Mouse (Mus musculus) right cerebral cortex, postnatal 14 days (tissue): ENCODE results near the gene Kif5a.
A peak's percentile ranks its signal among the peaks of the same experiment; 100 is the strongest.

Source experiments
- DNase-seq: peaks from one replicate; pipeline ENCODE4 v3.0.0; 2022

Kif5a gene

DNA sequence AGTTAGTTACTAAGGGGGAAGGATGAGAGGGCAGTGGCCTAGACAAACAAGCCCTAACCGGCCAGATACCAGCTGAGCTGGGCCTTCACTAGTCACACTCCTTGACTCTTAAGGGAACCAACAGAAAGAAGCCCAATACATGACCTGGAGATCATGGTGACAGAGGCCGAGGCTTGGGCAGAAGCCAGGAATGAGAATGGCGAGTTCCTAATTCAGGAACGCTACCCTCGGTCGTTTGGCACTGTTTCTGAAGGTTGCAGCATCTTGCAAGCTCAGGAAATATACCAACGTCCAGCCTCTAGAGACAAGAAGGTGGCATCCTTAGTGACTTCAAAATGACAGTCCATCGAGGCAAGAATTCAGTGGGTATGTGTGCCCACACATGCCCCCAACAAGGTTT is 1.2 kb upstream of the Kif5a start:
- DNase-seq: no peak

DNA sequence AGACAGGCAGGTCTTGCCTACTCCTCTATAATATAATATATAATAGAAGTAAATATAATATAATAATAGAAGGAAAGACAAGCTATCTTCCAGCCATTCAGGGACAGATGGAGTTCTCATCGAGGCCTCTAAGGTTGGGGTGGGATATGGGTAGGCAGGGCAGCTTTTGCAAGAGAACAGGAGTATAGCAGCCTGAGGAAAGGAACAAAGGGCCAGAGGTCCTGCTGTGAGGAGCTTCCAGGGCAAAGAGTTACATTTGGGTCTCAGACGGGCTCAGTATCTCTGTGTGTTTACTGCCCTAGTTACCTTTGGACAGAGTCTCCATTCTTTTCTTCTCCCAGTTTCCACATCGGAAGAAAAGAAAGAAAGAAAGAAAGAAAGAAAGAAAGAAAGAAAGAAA is 483 bp upstream of the Kif5a start:
- no peak for DNase-seq

DNA sequence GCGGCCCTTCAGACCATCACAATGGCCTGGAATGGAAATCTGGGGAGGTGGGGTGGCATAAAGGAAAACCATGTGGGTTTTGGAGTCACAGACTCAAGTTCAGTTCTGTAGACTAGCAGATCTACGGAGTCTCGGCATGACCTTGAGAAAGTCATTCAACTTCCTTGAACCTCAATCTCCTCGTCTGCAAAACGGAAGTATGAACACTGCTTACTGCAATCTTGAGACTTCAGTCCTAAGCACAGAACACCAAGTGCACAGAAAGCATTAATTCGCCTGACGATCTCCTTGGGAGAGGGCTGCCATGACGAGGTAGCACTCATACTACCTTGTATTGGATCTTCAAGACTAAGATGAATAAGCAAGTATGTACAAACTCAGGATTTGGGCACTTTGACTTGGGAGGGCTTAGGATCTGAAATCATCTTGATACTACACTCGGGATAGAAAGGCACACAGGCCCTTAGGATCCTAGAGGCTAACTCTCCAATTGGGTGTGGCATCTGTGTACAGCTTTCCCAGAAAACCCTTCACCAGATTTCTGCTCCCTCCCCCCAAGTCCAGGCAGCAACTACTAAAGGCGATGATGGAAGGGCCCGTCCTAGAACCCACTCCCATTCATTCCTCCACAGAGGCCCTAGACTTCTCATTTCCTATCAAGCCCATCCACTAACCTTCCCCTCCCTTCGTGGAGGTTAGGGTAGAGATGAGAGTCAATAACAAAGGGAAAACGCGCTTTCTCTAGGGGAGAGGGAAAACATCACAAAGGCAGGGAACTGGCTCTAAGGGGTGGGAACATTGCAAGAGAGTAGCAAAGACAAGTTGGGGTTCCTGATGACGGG is 1.2 kb downstream of the Kif5a start:
- no peak for DNase-seq

DNA sequence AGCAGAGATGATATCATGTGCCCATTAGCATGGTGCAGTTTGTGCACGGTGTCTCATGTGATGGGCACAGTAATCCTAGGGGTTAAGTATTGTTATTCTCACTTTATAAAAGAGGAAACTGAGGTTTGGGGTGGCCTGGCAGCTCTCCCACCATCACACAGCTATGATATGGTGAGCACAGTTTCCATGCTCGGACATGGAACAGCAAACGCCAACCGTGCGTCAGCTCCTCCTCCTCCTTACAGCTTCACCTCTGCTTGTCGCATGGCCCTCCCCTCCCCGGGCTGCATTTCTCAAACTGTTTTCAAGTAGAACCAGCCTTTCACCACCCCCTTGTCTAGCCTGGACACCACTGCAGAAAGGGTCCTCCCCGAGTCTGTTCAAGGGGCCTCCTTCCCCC is 4.7 kb downstream of the Kif5a start:
- DNase-seq: no peak

DNA sequence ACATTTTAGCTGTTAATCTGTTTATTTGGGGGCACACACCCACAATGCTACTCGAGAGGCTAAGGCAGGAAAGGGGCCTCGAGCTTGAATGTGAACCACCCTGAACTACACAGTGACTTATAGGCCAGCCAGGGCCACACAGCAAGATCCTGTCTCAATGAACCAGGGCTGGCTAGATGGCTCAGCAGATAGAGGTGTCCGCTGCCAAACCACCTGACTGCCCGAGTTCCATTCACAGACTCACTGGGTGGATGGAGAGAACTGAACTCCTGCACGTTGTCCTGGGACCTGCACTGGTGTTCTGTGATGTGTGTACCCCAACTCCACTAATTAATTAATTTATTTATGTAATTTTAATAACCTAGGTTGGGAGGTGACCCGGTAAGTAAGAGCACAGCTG is 5.4 kb downstream of the Kif5a start:
- DNase-seq: no peak

DNA sequence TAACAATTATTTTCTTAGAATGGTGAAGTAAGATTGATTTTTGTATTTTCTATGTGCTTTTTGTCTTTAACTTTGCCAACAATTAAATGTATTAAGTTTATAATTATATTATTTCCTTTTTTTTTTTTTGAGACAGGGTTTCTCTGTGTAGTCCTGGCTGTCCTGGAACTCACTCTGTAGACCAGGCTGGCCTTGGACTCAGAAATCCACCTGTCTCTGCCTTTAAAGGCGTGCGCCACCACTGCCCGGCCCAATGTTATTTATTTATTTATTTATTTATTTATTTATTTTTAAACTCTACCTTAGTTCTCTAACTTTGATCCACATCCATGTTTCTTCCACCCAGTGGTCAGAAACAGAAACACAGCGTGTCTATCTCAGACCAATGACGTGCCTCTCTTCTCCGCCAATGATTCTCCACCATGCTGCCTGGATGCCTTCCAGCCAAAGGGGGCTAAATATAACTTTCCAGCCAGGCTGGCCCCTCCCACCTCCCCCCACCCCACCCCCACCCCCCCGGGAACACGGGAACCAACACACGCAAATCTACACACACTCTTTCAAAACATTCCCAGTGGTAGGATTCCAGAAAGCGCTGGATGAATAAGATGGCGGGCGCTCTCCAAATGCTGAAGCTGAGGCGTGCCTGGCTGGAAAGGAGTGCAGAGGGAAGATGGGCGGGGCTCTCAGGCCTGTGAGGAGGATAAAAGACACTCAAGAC is 7.4 kb downstream of the Kif5a start:
- DNase-seq: peak; percentile 48

DNA sequence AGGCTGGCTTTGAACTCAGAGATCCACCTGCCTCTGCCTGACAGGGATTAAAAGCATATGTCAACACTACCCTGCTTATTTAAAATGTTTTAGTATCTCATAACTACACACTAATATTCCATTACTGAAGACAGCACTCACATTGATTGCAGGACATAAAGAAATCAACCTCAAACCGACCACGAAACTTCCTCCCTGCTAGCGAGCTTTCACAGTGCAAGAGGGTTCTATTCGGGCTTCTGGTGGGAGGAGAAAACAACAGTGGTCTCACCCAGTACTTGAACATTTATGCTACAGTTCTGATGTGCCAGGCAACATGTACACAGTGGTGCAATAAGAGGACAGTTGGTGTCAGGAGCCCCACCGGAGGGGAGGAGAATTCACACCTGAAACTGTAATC is 12.3 kb downstream of the Kif5a start:
- DNase-seq: no peak

DNA sequence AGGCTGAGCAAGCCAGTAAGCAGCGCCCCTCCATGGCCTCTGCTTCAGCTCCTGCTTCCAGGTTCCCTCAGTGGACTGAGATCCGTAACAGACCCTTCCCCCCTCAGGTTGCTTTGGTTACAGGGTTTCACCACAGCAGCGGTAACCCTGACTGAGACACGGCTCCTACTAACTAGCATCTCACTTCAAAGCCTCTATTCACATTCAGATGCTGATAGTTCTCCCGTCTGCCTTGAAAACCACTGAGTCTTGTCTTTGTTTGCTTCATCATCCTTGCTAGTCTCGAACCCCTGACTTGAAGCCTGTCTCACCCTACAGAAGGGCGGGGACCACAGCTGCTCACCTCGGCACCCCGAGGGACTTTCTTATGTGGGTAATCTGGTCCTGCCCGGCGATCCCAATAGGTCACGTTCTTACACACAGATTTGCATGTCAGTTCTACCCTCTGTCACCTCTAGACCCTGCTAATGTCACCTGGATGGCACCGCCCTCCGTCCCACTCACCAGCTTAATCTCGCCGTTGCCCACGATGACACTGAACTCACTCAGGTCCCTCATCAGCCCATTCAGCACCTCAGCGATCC is 24.8 kb downstream of the Kif5a start:
- DNase-seq: no peak

DNA sequence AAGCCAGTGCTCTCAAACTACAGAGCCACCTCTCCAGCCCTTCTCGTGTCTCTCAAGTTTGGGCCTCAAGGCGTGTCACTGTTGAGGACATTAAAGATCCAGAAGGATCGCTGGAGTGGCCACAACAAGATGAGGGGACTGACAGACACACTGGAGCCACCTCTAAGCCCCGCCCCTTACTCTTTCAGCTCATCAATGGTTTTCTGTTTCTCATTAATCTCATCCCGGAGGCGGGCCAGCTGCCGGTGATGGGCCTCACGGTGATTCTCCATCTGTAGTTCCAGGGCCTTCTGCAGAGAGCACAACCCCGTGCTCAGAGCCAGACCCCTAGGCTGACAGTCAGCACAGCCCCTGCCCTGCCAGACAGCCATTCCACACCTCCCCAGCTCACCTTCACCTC is 26.6 kb downstream of the Kif5a start:
- no peak for DNase-seq

DNA sequence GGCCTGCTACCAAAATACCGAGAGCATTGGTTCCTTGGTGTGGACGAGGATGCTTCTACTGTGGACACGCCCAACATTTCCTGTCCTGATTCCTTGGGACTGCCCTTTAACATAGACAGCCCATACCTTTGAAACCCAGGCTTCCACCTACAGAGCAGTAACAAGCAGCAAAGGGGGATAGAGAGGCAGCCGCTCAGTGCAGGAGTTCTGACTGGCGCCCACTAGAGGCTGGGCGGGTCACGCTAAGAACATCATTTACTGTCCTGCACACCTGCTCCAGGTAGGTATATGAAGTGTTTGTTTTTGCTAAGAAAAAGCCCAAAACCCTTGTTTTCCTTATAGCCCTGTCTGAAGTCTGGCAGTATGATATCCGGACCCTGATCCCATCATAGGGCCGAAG is 30.0 kb downstream of the Kif5a start:
- DNase-seq: no peak

DNA sequence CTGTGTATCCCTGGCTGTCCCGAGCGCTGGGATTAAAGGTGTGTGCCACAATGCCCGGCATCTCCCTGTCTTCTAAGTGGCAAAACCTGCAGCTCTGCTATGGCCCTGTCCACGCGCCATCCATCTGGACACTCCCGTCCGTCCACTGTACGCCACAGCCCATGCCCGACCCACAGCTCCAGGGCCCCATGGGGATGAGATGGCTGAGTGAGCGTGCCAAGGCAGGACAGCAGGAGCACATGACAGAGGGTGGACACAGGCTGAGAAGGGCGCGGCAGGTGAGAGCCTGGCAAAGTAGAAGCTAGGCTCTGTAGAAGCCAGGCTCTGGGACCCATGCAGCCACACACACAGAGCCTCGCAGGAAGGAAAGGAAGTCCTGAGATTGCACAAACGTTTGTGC is 31.4 kb downstream of the Kif5a start:
- DNase-seq: no peak

DNA sequence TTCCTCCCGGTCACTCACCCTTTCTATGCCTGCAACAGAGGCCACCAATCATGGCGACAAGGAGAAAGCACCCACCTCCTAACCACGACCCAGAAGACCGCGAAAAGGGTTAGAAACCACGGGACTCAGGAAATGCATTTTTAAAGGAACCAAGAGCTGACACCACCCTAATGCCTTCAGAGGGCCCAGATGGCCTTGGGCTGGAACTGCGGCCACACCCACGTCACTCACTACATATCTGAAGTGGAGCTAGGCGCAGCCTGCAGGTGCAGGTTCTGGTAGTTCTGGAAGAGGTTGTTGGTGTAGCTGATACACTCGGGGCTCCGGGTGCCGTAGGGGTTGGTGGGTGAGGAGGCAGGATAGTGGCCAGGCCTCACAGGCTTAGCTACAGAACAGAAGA is 32.5 kb downstream of the Kif5a start:
- no peak for DNase-seq

DNA sequence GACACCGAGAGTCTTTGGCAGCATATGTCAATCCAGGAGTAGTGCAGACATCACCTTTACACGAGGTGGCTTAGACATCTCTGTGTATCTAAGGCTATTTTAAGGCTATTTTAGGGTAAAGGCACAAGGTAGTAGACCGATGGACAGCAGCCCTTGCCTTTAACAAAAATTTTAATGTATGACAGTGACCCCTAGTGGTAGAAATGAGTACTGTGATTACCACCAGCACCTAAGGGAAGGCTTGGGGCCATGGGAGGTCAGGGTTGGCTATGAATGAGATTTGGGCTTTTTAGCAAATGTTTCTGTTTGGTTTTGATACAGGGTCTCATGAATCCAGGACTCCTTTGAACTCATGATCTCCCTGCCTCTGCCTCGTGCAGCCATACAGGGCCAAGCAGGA is 34.3 kb downstream of the Kif5a start:
- no peak for DNase-seq

DNA sequence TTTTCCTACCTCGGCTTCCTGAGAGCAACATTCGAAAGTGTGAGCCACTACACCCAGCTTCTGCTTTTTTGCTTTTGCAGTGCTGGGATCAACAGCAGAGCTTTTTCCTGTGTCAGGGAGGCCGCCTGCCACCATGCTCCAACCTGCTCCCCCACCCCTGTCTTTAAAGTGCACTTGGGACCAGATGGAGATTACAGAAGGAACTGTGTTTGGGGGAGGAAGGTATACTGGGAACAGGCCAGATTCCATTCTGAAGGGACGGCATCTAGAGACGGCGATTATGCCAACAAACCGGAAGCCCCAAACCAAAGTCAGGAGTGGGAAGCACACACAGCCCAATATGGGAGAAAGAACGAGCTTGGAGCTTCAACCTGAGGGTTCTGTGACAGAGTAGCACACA is 36.0 kb downstream of the Kif5a start:
- DNase-seq: no peak

DNA sequence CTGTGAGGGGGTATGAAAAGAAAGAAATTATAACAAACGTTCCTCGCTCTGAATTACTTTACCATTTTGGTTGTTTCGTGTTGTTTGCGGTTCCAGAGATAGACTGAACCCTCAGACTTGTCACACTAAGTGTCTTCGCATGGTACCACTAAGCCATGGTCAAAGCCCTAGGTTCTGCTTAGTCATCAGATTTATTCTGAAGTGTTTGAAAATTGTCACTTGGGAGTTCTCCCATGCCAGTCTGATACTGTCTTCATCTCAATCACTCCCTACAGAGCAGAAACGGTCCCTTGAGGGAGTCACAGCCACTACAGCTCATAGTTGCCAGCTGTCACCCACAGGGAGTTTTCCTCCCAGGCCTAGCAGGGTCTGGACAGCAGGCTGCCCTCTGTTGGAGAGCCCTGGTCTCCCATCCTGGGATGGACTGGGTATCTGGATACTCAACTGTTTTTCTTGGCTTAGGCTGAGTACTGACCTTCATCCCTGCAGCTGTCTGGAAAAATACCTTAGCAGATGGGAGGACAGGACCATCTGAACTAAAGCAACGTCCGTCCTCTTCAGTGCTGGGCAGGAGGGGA is 36.7 kb downstream of the Kif5a start:
- no peak for DNase-seq

DNA sequence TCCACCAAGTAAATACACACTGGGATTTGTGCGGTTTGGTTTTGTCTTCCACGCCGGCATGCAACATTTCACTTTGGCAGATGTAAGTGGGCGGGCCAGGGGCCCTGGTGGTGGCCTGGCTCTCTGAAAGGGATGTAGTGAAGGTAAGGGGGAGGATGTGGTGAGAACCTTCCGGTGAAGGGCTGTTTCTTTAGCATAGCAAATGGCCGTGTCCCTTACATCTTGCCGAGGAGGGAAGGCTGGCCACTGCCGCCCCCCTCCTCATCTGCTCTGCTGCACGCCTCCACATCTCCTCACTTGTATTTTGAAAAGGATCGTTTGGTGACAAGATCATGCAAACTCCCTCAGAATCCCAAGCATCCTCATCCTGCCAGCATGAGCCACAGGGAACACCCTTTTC is 37.4 kb downstream of the Kif5a start:
- no peak for DNase-seq

DNA sequence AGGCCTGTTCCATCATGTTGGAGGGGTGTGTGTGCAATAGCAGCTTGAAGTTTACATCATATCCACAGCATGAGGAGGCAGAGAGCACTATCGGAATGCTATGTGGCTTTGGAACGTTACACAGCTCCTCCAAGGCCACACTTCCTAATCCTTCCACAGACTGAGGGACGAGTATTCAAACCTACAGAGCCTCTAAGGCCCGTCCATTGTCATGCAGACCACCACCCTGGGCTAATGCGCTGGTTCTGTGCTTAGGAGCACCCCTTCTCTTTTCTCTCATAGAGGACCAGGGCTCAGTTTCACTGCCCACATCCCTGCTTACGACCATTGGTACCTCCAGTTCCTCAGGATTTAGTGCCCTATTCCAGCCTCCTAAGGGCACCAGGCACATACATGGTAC is 37.9 kb downstream of the Kif5a start:
- no peak for DNase-seq

DNA sequence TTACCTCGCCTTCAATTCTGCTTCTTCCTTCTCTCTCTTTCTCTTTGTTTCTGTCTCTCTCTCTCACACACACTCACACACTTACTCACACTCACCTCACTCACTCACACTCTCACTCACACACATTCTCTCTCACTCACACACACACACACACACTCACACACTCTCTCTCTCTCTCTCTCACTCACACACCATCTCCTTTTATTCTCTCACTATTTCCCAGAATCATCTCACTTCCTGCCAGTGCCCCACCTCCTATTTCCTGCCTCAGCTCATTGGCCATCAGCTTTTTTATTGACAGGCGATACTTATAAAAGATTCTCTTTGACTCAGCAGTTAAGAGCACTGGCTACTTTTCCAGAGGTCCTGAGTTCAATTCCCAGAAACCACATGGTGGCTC is 44.8 kb downstream of the Kif5a start:
- DNase-seq: no peak

DNA sequence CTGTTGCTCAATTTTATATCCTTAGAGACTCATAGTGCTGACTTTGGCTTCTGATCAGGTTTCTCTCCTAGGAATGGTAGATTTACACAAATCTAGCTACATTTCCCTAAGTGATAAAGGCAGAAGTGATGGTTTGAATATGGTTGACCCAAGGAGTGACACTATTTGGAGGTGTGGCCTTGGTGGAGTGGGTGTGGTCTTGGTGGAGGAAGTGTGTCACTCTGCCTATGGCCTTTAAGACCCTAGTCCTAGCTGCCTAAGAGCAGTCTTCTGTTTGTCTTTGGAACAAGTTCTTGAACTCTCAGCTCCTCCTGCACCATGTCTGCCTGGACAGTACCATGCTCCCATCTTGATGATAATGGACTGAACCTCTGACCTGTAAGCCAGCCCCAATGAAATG is 46.0 kb downstream of the Kif5a start:
- no peak for DNase-seq

DNA sequence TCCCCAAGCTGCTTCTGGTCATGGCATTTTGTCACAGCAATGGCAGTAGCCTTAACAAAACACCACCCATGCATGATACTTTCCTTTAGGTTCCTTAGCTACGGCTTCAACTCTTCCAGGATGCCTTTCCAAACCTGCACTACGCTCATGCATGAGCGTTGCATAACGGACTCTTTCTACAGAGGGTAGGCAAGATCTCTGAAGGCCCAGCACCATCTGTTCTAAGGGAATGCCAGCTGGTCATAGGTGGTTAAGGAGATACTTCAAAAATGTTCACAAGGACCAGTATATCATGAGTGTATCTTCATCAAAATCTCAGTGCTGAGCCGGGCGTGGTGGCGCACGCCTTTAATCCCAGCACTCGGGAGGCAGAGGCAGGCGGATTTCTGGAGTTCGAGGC is 46.7 kb downstream of the Kif5a start:
- no peak for DNase-seq

DNA sequence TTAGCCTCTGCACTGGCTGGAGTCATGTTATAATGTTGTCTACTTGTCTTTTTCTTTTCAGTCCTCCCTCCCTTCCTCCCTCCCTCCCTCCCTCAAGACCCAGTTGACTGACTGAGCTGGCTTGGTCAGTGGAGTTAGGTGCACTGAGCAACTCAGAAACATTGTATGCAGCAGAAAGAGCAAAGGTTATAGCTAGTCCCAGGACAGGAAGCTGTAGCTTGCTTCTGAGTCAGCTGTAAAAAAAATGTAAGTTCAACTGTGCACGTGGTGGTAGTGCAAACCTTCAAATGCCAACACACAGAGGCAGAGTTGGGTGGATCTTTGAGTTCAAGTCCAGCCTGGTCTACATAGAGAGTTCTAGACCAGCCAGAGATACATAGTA is 48.7 kb downstream of the Kif5a start:
- no peak for DNase-seq

DNA sequence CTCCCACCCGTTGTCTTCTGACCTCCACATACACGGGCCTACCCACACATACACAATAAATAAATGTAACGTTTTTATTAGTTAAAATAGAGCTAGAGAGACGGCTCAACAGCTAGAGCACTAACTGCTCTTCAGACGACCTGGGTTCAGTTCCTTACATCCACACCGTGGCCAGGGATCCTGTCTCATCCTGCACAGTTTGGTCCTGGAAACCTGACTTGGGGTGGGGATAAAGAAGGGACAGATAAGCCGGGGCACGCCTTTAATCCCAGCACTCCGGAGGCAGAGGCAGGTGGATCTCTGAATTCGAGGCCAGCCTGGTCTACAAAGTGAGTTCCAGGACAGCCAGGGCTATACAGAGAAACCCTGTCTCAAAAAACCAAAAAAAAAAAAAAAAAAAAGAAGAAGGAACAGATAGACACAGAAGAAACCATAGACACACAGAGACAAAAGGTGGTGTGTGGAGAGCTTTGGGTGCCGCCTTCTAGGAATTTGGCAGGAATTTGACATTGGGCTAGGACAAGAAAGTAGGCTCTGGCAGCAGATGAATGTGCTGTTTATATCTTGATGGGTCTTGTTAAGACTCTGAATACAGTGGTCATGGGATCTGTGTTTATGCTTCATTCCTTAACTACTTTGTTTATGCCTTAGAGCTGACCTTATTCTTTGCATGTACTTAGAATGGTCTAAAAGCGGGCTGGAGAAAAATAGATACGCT is 49.3 kb downstream of the Kif5a start:
- no peak for DNase-seq

DNA sequence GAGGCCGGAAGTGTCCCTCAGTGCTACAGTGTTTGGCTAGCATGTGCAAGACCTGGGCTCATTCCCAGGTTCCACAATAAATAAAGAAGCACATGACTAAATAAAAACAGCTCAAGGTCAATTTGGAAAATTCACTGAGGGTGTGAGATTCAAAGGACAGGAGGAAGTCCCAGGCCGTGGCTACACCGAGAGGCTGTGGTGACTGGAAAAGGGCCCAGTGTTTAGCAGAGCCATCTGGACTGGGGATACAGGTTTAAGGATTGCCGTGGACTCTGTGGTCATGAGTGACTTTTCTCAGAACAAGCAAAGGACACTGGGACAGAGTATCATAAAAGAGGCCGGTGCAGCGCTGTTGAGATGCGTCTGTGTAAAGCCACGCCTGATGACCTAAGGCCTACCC is 49.9 kb downstream of the Kif5a start:
- no peak for DNase-seq
